Mouse (Mus musculus) midbrain, postnatal 0 days (tissue): Measurements from ENCODE around the gene Rrm1. TPM values are rescaled to one million over a fixed set of nuclear protein-coding genes. Genes with fewer than 3 reads are reported as not detected.
"Not testable (repeated sequence)": the region's sequence is repeated elsewhere in the genome, so short reads cannot be mapped to it uniquely, and the experiment has no call there.

ENCODE experiments used
- ATAC-seq: fragments of 200-750 bp; cut with Nextera tagmentation; 2 replicates; pipeline ENCODE4 v1.8.0; 2017; ENCODE audit warnings: moderate number of reproducible peaks, mild to moderate bottlenecking, moderate TSS enrichment, moderate library complexity; ENCODE audit not compliant: low FRiP score
- DNase-seq: peaks from one replicate; pipeline ENCODE4 v3.0.0-alpha.2; 2015; ENCODE audit warnings: low spot score
- H3K27ac ChIP-seq: fragments of 300-500 bp; sonication (generic); 2 replicates; pipeline ENCODE4 v1.5.1; 2014; ENCODE audit warnings: low read depth, mild to moderate bottlenecking, low read length, mixed read lengths
- H3K27me3 ChIP-seq: fragments of 300-500 bp; sonication (generic); 2 replicates; pipeline ENCODE4 v1.6.1; 2014; ENCODE audit warnings: low read length, control low read depth, mixed read lengths; ENCODE audit not compliant: insufficient read depth
- H3K36me3 ChIP-seq: fragments of 300-500 bp; sonication (generic); 2 replicates; pipeline ENCODE4 v1.6.1; 2014; ENCODE audit warnings: low read length, control low read depth, mixed read lengths; ENCODE audit not compliant: insufficient read depth
- H3K4me1 ChIP-seq: fragments of 300-500 bp; sonication (generic); 2 replicates; pipeline ENCODE4 v1.6.1; 2014; ENCODE audit warnings: mild to moderate bottlenecking, control low read depth, antibody characterized with exemption, low read length, mixed read lengths; ENCODE audit not compliant: insufficient read depth
- H3K4me2 ChIP-seq: fragments of 300-500 bp; sonication (generic); 2 replicates; pipeline ENCODE4 v1.6.1; 2014; ENCODE audit warnings: low read depth, mild to moderate bottlenecking, low read length, mixed read lengths; ENCODE audit not compliant: poor library complexity, severe bottlenecking
- H3K4me3 ChIP-seq: fragments of 300-500 bp; sonication (generic); 2 replicates; pipeline ENCODE4 v1.5.1; 2014; ENCODE audit warnings: low read depth, mild to moderate bottlenecking, low read length, moderate library complexity
- H3K9ac ChIP-seq: fragments of 300-500 bp; sonication (generic); replicated peaks from 2 replicates; pipeline ENCODE4 v1.6.1; 2014; ENCODE audit warnings: mild to moderate bottlenecking, low read length, moderate library complexity, mixed read lengths; ENCODE audit not compliant: poor library complexity, severe bottlenecking
- H3K9me3 ChIP-seq: fragments of 300-500 bp; sonication (generic); 2 replicates; pipeline ENCODE4 v1.6.1; 2016; ENCODE audit warnings: low read length, control low read depth
- CTCF ChIP-seq: IDR thresholded peaks from 2 replicates; pipeline ENCODE4 v1.5.1; 2016; ENCODE audit warnings: antibody characterized with exemption, mild to moderate bottlenecking
- WGBS: fragments of 180-500 bp; shearing (Covaris S2); extraction: QIAGEN DNeasy Blood & Tissue Kit; methylation state at CpG from one replicate; pipeline ENCODE4 v1.1.7; 2014; 5-methylcytosine and 5-hydroxymethylcytosine counted together
- polyA plus RNA-seq: library from polyadenylated mRNA; unstranded; fragments of >200 nt; fragmentation: Nextera tagmentation; extraction: Ambion mirVana; gene quantifications from 2 replicates; pipeline ENCODE4 v1.2.1, GENCODE M21; 2015
- total RNA-seq: library from RNA; depleted of rRNA; stranded (reverse); fragments of >200 nt; gene quantifications from 2 replicates; pipeline ENCODE4 v1.2.3, GENCODE M21; 2014

Gene Rrm1
- total and polyA plus RNA-seq, 2 experiments from 2014 or later = 25.0 to 35.6 TPM

- DNase-seq = no peak
- Histone ChIP-seq H3K4me3 (no peak overlapping the region), H3K27me3 (no peaks in the 10 kb centered on the region), H3K27ac (no peak overlapping the region), H3K9me3 (no peaks in the 10 kb centered on the region), H3K4me1 (no peaks in the 10 kb centered on the region), H3K36me3 (peaks cover 3% of the 10 kb centered on the region; the same call in 1 of the 2 replicates), H3K4me2 (no peak overlapping the region), H3K9ac (no peak overlapping the region)
- no peak for TF ChIP-seq CTCF
- ATAC-seq = no peak
Measured at GRCm38 (mm10) chr7:102407440-102407839, 34.1 kb upstream of the Rrm1 start.

GRCm38 (mm10) chr7:102415272-102415671, 26.2 kb upstream of the Rrm1 start:
- not testable (repeated sequence) for H3K9me3 ChIP-seq, H3K9ac ChIP-seq, H3K4me1 ChIP-seq, H3K4me2 ChIP-seq, H3K27ac ChIP-seq, H3K27me3 ChIP-seq, ATAC-seq, H3K36me3 ChIP-seq, H3K4me3 ChIP-seq, DNase-seq
- 92% methylated on average over 9 of the region's 9 CpGs for WGBS

- WGBS = 48% methylated on average over 6 of the region's 6 CpGs
- DNase-seq = no peak
- H3K4me1 ChIP-seq = no peaks in the 10 kb centered on the region
Measured at GRCm38 (mm10) chr7:102415841-102416240, 25.7 kb upstream of the Rrm1 start.

GRCm38 (mm10) chr7:102417398-102417797, 24.1 kb upstream of the Rrm1 start:
- H3K4me3 ChIP-seq = no peak overlapping the region
- H3K36me3 ChIP-seq = no peaks in the 10 kb centered on the region
- peak; percentile 87 for DNase-seq
- H3K27me3 ChIP-seq = no peaks in the 10 kb centered on the region
- no peaks in the 10 kb centered on the region for H3K9me3 ChIP-seq
- peak; percentile 71 for ATAC-seq
- no peak overlapping the region for H3K4me2 ChIP-seq
- no peak overlapping the region for H3K9ac ChIP-seq
- 9% methylated on average over 4 of the region's 4 CpGs for WGBS
- no peak overlapping the region for H3K27ac ChIP-seq
- no peaks in the 10 kb centered on the region for H3K4me1 ChIP-seq
- peak; percentile 92 for TF ChIP-seq CTCF

More at GRCm38 (mm10) chr7:102415841-102416240, 25.7 kb upstream of the Rrm1 start:
- Histone ChIP-seq H3K27me3 (no peaks in the 10 kb centered on the region), H3K27ac (no peak overlapping the region), H3K9me3 (no peaks in the 10 kb centered on the region), H3K36me3 (peaks cover 3% of the 10 kb centered on the region; the same call in 1 of the 2 replicates), H3K4me2 (no peak overlapping the region), H3K4me3 (no peak overlapping the region), H3K9ac (no peak overlapping the region)
- no peak for TF ChIP-seq CTCF
- no peak for ATAC-seq

GRCm38 (mm10) chr7:102422036-102422435, 19.5 kb upstream of the Rrm1 start:
- DNase-seq (no peak), ATAC-seq (no peak)
- peaks cover 8% of the 10 kb centered on the region; the same call in 1 of the 2 replicates for H3K36me3 ChIP-seq
- H3K27ac ChIP-seq = no peak overlapping the region
- no peak overlapping the region for H3K9ac ChIP-seq
- no peak overlapping the region for H3K4me2 ChIP-seq
- WGBS = 96% methylated on average over 2 of the region's 2 CpGs
- no peaks in the 10 kb centered on the region for H3K27me3 ChIP-seq
- H3K4me3 ChIP-seq = no peak overlapping the region
- no peak for TF ChIP-seq CTCF
- no peaks in the 10 kb centered on the region for H3K9me3 ChIP-seq
- H3K4me1 ChIP-seq = no peaks in the 10 kb centered on the region

GRCm38 (mm10) chr7:102425933-102426685, 15.4 kb upstream of the Rrm1 start:
- no peak for TF ChIP-seq CTCF
- H3K4me1 ChIP-seq = no peaks in the 10 kb centered on the region
- H3K36me3 ChIP-seq = peaks cover 17% of the 10 kb centered on the region
- no peak overlapping the region for H3K27ac ChIP-seq
- no peak overlapping the region for H3K4me2 ChIP-seq
- ATAC-seq (no peak), DNase-seq (no peak)
- 50% methylated on average over 6 of the region's 6 CpGs for WGBS
- no peak overlapping the region for H3K9ac ChIP-seq
- no peaks in the 10 kb centered on the region for H3K27me3 ChIP-seq
- no peaks in the 10 kb centered on the region for H3K9me3 ChIP-seq
- no peak overlapping the region for H3K4me3 ChIP-seq
